Mouse (Mus musculus) embryo, embryonic 11.5 days (tissue): ENCODE measurements around the gene Zfp2.
A peak's percentile ranks its signal among the peaks of the same experiment; 100 is the strongest.

Experiments used
- DNase-seq: peaks from one replicate; pipeline ENCODE4 v3.0.0-alpha.2; 2012; ENCODE audit warnings: low read depth, low spot score

Gene Zfp2

GRCm38 (mm10) chr11:50915671-50916320 lies at the start of gene Zfp2:
Gene Zfp2, minus strand, starts transcription at chr11:50916165.
- DNase-seq, result peak; percentile 87

GRCm38 (mm10) chr11:50964886-50965285 lies 48.9 kb upstream of the Zfp2 start:
- DNase-seq, result no peak

- no peak for DNase-seq
These were observed 37.7 kb upstream of the Zfp2 start, which contains the start of gene Prop1 for GRCm38 (mm10) chr11:50953665-50954064. Gene Prop1, minus strand, starts transcription at chr11:50953765.

GRCm38 (mm10) chr11:50952290-50952689 lies 36.3 kb upstream of the Zfp2 start:
- no peak for DNase-seq

GRCm38 (mm10) chr11:50943506-50943905 lies 27.5 kb upstream of the Zfp2 start, which contains the start of gene 4933414I15Rik:
Gene 4933414I15Rik, minus strand, starts transcription at chr11:50943765.
- DNase-seq, result no peak

GRCm38 (mm10) chr11:50942386-50942785 lies 26.4 kb upstream of the Zfp2 start:
- DNase-seq, result no peak

GRCm38 (mm10) chr11:50939621-50940366 lies 23.8 kb upstream of the Zfp2 start:
- no peak for DNase-seq

GRCm38 (mm10) chr11:50938435-50938834 lies 22.5 kb upstream of the Zfp2 start:
- DNase-seq, result no peak

- DNase-seq, result no peak
These were observed 16.1 kb upstream of the Zfp2 start for GRCm38 (mm10) chr11:50932040-50932439.

- peak; percentile 68 for DNase-seq
These were observed 15.5 kb upstream of the Zfp2 start, which contains the start of gene Zfp354b for GRCm38 (mm10) chr11:50931451-50931866. Gene Zfp354b, minus strand, starts transcription at chr11:50931633.

GRCm38 (mm10) chr11:50931021-50931420 lies 15.1 kb upstream of the Zfp2 start:
- no peak for DNase-seq

GRCm38 (mm10) chr11:50930469-50931014 lies 14.6 kb upstream of the Zfp2 start:
- DNase-seq, result no peak

GRCm38 (mm10) chr11:50914461-50914860 lies 1.5 kb downstream of the Zfp2 start:
- no peak for DNase-seq

- DNase-seq, result no peak
These were observed 2.7 kb downstream of the Zfp2 start for GRCm38 (mm10) chr11:50913301-50913700.

GRCm38 (mm10) chr11:50908136-50908535 lies 7.8 kb downstream of the Zfp2 start:
- no peak for DNase-seq

- no peak for DNase-seq
These were observed 18.6 kb downstream of the Zfp2 start for GRCm38 (mm10) chr11:50897359-50897758.

GRCm38 (mm10) chr11:50892441-50892840 lies 23.5 kb downstream of the Zfp2 start:
- DNase-seq, result no peak

- peak; percentile 88 for DNase-seq
These were observed 28.4 kb downstream of the Zfp2 start, which contains the start of gene Zfp454 for GRCm38 (mm10) chr11:50887390-50888128. Gene Zfp454, minus strand, starts transcription at chr11:50887651.

- DNase-seq, result no peak
These were observed 29.1 kb downstream of the Zfp2 start for GRCm38 (mm10) chr11:50886933-50887293.

GRCm38 (mm10) chr11:50886231-50886932 lies 29.6 kb downstream of the Zfp2 start:
- no peak for DNase-seq

- no peak for DNase-seq
These were observed 32.2 kb downstream of the Zfp2 start for GRCm38 (mm10) chr11:50883756-50884155.
